Mouse (Mus musculus): Measurements from ENCODE around the gene Gm49325. TPM values are rescaled to one million over a fixed set of nuclear protein-coding genes. Genes with fewer than 3 reads are reported as not detected.

Gm49325 gene
- polyA plus RNA-seq, 1 experiment from 2014 or later: 8.4 TPM

DNA sequence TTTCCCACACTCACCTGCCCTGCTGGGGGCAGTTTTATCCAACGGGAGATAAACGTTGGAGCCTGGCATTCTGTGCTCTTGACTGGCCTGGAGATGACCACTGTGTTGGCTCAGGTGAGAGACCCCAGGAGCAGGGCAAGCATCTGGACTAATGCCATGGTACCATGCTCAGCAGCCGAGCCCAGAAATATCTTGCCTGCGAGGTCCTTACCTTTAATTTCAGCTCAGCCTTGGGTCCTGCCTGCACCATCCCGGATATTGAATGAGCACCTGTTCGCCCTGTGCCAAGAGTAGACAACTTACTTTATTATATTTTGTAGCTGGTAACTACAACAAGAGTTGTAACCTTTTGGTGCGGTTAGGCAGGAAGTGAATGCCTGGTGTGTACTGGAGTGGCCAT is 858 bp downstream of the Gm49325 start:
- Histone ChIP-seq H3K27ac (ENCODE audit: low read depth) (peak overlapping the region; percentile 97), H3K36me3 (replicated peaks; ENCODE audit: insufficient read depth, low read length) (peaks cover 16% of the 10 kb centered on the region), H3K4me1 (ENCODE audit: insufficient read depth) (peaks cover 35% of the 10 kb centered on the region), H3K4me2 (ENCODE audit: low read depth, low read length) (peak overlapping the region; percentile 82), H3K9ac (replicated peaks) (peak overlapping the region; percentile 78), H3K4me3 (ENCODE audit: low read depth, low read length) (peak overlapping the region; percentile 66), H3K27me3 (ENCODE audit: insufficient read depth, low read length) (no peaks in the 10 kb centered on the region), H3K9me3 (ENCODE audit: low read length) (no peaks in the 10 kb centered on the region)
- ATAC-seq (no peak), DNase-seq (no peak)
- TF ChIP-seq EP300 (IDR thresholded peaks at IDR 0.05; ENCODE audit: low read depth) (no peak), CTCF (IDR thresholded peaks at IDR 0.05; ENCODE audit: low read depth) (no peak; the same call in 1 of the 2 replicates)
- WGBS (ENCODE audit: insufficient replicate concordance): 17% methylated on average over 7 of the region's 7 CpGs

DNA sequence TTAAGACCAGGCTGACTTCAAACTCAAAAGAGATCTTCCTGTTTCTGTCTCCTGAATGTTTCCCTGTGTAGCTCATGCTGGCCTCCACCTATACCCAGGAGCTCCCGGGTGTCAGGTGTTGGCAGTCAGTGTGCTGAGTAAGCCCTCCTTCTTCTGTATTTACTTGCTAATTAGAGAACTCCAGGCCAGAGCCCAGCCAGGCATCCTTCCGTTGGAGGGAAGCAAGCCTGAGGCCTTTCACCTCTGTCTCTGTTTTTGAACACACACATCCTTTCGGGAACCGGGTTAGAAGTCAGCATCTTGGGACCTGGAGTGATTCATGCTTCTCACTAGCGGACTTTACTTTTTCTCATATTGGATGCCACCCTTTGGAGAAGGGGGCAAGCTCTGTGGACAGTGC is 1.4 kb downstream of the Gm49325 start:
- H3K27ac ChIP-seq (ENCODE audit: low read depth): peak overlapping the region; percentile 97
- DNase-seq (no peak), ATAC-seq (no peak)
- no peaks in the 10 kb centered on the region for H3K27me3 ChIP-seq (ENCODE audit: insufficient read depth, low read length)
- peak overlapping the region; percentile 82 for H3K4me2 ChIP-seq (ENCODE audit: low read depth, low read length)
- TF ChIP-seq EP300 (IDR thresholded peaks at IDR 0.05; ENCODE audit: low read depth) (peak; percentile 17; the same call in 1 of the 2 replicates), CTCF (IDR thresholded peaks at IDR 0.05; ENCODE audit: low read depth) (no peak)
- peaks cover 38% of the 10 kb centered on the region for H3K4me1 ChIP-seq (ENCODE audit: insufficient read depth)
- H3K9me3 ChIP-seq (ENCODE audit: low read length): no peaks in the 10 kb centered on the region
- peaks cover 22% of the 10 kb centered on the region for H3K36me3 ChIP-seq (replicated peaks; ENCODE audit: insufficient read depth, low read length)
- peak overlapping the region; percentile 66 for H3K4me3 ChIP-seq (ENCODE audit: low read depth, low read length)
- WGBS (ENCODE audit: insufficient replicate concordance): 47% methylated on average over 5 of the region's 5 CpGs
- H3K9ac ChIP-seq (replicated peaks): peak overlapping the region; percentile 78

DNA sequence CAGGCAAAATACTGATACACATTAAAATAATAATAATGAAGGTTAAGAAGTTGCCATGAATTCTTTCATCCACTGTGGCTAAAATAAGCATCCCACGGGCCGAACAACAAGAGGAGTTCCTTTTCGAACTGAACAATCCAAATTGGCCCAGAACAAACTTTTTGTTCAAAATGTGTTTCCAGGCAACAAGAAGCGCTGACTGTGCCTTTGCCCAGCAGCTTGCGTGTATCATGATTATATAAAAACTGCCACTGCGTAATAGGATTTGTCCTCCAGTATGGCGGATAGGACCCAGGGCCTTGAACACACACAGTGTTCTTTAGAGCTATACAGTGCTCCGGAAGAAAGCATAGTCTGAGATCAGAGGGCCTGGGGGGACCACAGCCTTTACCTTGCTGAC is 2.6 kb downstream of the Gm49325 start:
- H3K27ac ChIP-seq (ENCODE audit: low read depth): no peak overlapping the region
- no peak overlapping the region for H3K9ac ChIP-seq (replicated peaks)
- H3K9me3 ChIP-seq (ENCODE audit: low read length): no peaks in the 10 kb centered on the region
- TF ChIP-seq EP300 (IDR thresholded peaks at IDR 0.05; ENCODE audit: low read depth): no peak
- TF ChIP-seq CTCF (IDR thresholded peaks at IDR 0.05; ENCODE audit: low read depth): no peak
- H3K27me3 ChIP-seq (ENCODE audit: insufficient read depth, low read length): no peaks in the 10 kb centered on the region
- DNase-seq (no peak), ATAC-seq (no peak)
- peaks cover 32% of the 10 kb centered on the region for H3K36me3 ChIP-seq (replicated peaks; ENCODE audit: insufficient read depth, low read length)
- H3K4me3 ChIP-seq (ENCODE audit: low read depth, low read length): no peak overlapping the region
- H3K4me1 ChIP-seq (ENCODE audit: insufficient read depth): peaks cover 43% of the 10 kb centered on the region
- 94% methylated on average over 8 of the region's 8 CpGs for WGBS (ENCODE audit: insufficient replicate concordance)
- H3K4me2 ChIP-seq (ENCODE audit: low read depth, low read length): no peak overlapping the region

DNA sequence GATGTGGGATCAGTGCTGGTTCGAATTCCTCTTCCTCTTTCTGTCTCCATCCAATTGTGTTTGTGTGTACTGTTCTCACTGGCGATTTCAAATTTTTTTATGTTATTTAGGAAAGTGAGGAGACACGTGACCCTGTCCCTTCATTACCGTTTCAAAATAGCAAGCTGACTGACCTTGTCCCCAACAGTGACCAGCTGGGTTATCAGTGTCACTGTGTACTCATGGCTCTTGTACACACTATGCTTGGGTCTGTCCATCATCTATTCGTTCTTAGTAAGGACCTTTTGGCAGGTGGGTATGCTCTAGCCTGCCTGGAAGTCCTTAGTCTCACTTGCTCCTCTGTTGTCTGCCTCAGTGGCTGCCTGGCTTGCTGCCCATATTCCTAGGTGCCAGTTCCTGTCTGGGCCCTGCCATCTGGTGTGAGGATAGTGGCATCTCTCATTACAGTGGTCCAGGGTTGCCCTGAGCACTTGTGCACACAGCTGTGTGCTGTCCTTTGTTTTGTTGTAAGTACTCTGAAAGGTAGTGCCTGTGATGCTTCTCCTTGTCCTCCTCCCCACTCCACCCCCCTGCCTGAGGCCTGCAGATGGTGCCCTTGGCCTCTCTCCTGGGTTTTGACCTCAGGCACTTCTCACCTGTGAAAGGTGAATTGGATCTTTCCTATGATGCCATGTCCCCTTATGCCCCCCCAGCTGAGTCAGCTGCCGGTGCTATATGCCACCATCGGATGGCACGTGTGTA is 4.4 kb downstream of the Gm49325 start:
- WGBS (ENCODE audit: insufficient replicate concordance): 69% methylated on average over 8 of the region's 8 CpGs
- no peak overlapping the region for H3K4me3 ChIP-seq (ENCODE audit: low read depth, low read length)
- peak overlapping the region; percentile 60 for H3K27ac ChIP-seq (ENCODE audit: low read depth)
- TF ChIP-seq EP300 (IDR thresholded peaks at IDR 0.05; ENCODE audit: low read depth) (no peak), CTCF (IDR thresholded peaks at IDR 0.05; ENCODE audit: low read depth) (no peak)
- H3K4me2 ChIP-seq (ENCODE audit: low read depth, low read length): no peak overlapping the region
- 0 out of 2 replicates have a peak, but pooled peaks have one; percentile 10 for ATAC-seq
- H3K36me3 ChIP-seq (replicated peaks; ENCODE audit: insufficient read depth, low read length): peaks cover 44% of the 10 kb centered on the region
- no peaks in the 10 kb centered on the region for H3K9me3 ChIP-seq (ENCODE audit: low read length)
- H3K4me1 ChIP-seq (ENCODE audit: insufficient read depth): peaks cover 39% of the 10 kb centered on the region
- H3K27me3 ChIP-seq (ENCODE audit: insufficient read depth, low read length): no peaks in the 10 kb centered on the region
- DNase-seq: no peak
- H3K9ac ChIP-seq (replicated peaks): no peak overlapping the region

DNA sequence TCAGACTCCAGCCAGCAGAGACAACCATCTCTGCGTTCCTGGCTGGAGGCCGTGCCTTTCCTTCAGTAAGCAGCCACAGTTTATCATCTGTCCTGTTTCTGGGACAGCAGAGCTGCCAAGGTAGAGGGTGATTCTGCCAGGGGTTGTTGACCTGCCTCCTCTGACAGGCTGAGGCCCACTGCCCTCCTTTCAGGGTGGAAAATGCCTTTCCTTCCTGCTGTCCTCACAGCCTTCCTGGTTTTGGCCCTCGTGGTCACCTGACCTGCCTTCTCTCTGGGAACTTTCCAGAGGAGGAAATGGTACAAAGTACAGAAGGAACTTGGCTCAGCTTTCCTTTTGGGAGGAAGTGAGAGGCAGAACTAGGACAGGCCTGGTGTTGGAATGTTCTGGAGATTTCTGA is 7.4 kb downstream of the Gm49325 start:
- H3K4me1 ChIP-seq (ENCODE audit: insufficient read depth): peaks cover 23% of the 10 kb centered on the region
- peak overlapping the region; percentile 81 for H3K27ac ChIP-seq (ENCODE audit: low read depth)
- H3K4me2 ChIP-seq (ENCODE audit: low read depth, low read length): no peak overlapping the region; the same call in 1 of the 2 replicates
- peaks cover 57% of the 10 kb centered on the region for H3K36me3 ChIP-seq (replicated peaks; ENCODE audit: insufficient read depth, low read length)
- H3K9me3 ChIP-seq (ENCODE audit: low read length): no peaks in the 10 kb centered on the region
- H3K27me3 ChIP-seq (ENCODE audit: insufficient read depth, low read length): no peaks in the 10 kb centered on the region
- H3K9ac ChIP-seq (replicated peaks): peak overlapping the region; percentile 37
- ATAC-seq (peak; percentile 51), DNase-seq (peak; percentile 49)
- TF ChIP-seq CTCF (IDR thresholded peaks at IDR 0.05; ENCODE audit: low read depth) (no peak), EP300 (IDR thresholded peaks at IDR 0.05; ENCODE audit: low read depth) (peak; percentile 71; the same call in 1 of the 2 replicates)
- no peak overlapping the region for H3K4me3 ChIP-seq (ENCODE audit: low read depth, low read length)
- WGBS (ENCODE audit: insufficient replicate concordance): 48% methylated on average over 3 of the region's 3 CpGs

DNA sequence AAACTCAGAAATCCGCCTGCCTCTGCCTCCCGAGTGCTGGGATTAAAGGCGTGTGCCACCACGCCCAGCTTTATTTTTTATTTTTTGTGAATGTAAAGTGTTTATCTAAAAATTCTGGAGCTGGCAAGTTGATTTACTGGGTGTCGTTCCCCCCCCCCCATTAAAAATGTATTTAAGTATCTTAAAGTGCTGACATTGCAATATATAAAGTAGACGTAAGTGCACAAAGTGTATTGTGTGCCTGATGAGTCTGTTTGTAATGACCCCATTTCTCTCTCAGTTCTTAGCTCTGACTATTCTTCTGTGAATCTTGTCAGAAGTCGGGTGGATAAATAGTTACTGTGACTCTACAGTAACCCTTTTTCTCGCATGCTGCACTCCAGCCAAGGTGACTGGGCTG is 9.7 kb downstream of the Gm49325 start:
- WGBS (ENCODE audit: insufficient replicate concordance): 82% methylated on average over 8 of the region's 8 CpGs
- H3K9ac ChIP-seq (replicated peaks): no peak overlapping the region
- H3K4me2 ChIP-seq (ENCODE audit: low read depth, low read length): no peak overlapping the region
- no peak for TF ChIP-seq CTCF (IDR thresholded peaks at IDR 0.05; ENCODE audit: low read depth)
- TF ChIP-seq EP300 (IDR thresholded peaks at IDR 0.05; ENCODE audit: low read depth): no peak
- H3K36me3 ChIP-seq (replicated peaks; ENCODE audit: insufficient read depth, low read length): peaks cover 53% of the 10 kb centered on the region
- ATAC-seq (no peak), DNase-seq (no peak)
- peaks cover 16% of the 10 kb centered on the region for H3K4me1 ChIP-seq (ENCODE audit: insufficient read depth)
- no peaks in the 10 kb centered on the region for H3K27me3 ChIP-seq (ENCODE audit: insufficient read depth, low read length)
- H3K27ac ChIP-seq (ENCODE audit: low read depth): no peak overlapping the region
- no peaks in the 10 kb centered on the region for H3K9me3 ChIP-seq (ENCODE audit: low read length)
- H3K4me3 ChIP-seq (ENCODE audit: low read depth, low read length): no peak overlapping the region
